Mouse (Mus musculus) brain, adult 2 months (tissue): Measurements from ENCODE around the gene Gm45785.

Experiments
- DNase-seq: peaks from one replicate; pipeline ENCODE4 v3.0.0; 2011; ENCODE audit warnings: low read depth, low spot score

Gene Gm45785

GRCm38 (mm10) chr7:140857550-140858505, 1.7 kb upstream of the Gm45785 start, which contains the start of gene Bet1l:
TSS of gene Bet1l (minus strand) at chr7:140857577.
- peak; percentile 42 for DNase-seq

- peak; percentile 95 for DNase-seq
Measured at GRCm38 (mm10) chr7:140856785-140857549, 836 bp upstream of the Gm45785 start, which contains the start of gene Ric8a. TSS of gene Ric8a (plus strand) at chr7:140856957.

- no peak for DNase-seq
Measured at GRCm38 (mm10) chr7:140855181-140855580, 950 bp downstream of the Gm45785 start.

- no peak for DNase-seq
Measured at GRCm38 (mm10) chr7:140854483-140854882, 1.6 kb downstream of the Gm45785 start.

GRCm38 (mm10) chr7:140853386-140853785, 2.7 kb downstream of the Gm45785 start:
- no peak for DNase-seq

GRCm38 (mm10) chr7:140851916-140852315, 4.2 kb downstream of the Gm45785 start:
- DNase-seq, result no peak

GRCm38 (mm10) chr7:140848591-140848990, 7.5 kb downstream of the Gm45785 start:
- no peak for DNase-seq

- no peak for DNase-seq
Measured at GRCm38 (mm10) chr7:140847755-140848580, 8.2 kb downstream of the Gm45785 start, which contains the start of gene Odf3. TSS of gene Odf3 (plus strand) at chr7:140847805.

GRCm38 (mm10) chr7:140846676-140847075, 9.5 kb downstream of the Gm45785 start:
- DNase-seq, result no peak

- no peak for DNase-seq
Measured at GRCm38 (mm10) chr7:140845683-140846082, 10.4 kb downstream of the Gm45785 start.

- DNase-seq, result peak; percentile 93
Measured at GRCm38 (mm10) chr7:140844905-140845665, 11.0 kb downstream of the Gm45785 start, which contains the start of gene Scgb1c1. TSS of gene Scgb1c1 (plus strand) at chr7:140845547.

- no peak for DNase-seq
Measured at GRCm38 (mm10) chr7:140843806-140844205, 12.3 kb downstream of the Gm45785 start.

GRCm38 (mm10) chr7:140840750-140841735, 15.1 kb downstream of the Gm45785 start:
- DNase-seq, result peak; percentile 55

GRCm38 (mm10) chr7:140839556-140839955, 16.6 kb downstream of the Gm45785 start:
- no peak for DNase-seq

- peak; percentile 74 for DNase-seq
Measured at GRCm38 (mm10) chr7:140836243-140837115, 19.7 kb downstream of the Gm45785 start.

- no peak for DNase-seq
Measured at GRCm38 (mm10) chr7:140835758-140836087, 20.4 kb downstream of the Gm45785 start.

- no peak for DNase-seq
Measured at GRCm38 (mm10) chr7:140834968-140835757, 21.0 kb downstream of the Gm45785 start, which contains the start of gene Urah. TSS of gene Urah (plus strand) at chr7:140835018.
